Mouse (Mus musculus) mouse embryonic stem cell (cell line): Measurements from ENCODE around the gene Rprml.

Experiments used
- in situ Hi-C, 2 experiments: fragments of 300-500 bp; cut with MboI; formaldehyde crosslinking; loops; 1 replicate in 1 of 2; 3 replicates in 1 of 2; pipeline ENCODE4 v1.14.3; 2019 to 2020; ENCODE audit warnings: low sequenced_read_pairs in 2 of 2, low pct_unique_long_range_greater_than_20kb in 1 of 2, mixed read lengths in 1 of 2; ENCODE audit not compliant: unreplicated experiment in 1 of 2

Gene Rprml

DNA sequence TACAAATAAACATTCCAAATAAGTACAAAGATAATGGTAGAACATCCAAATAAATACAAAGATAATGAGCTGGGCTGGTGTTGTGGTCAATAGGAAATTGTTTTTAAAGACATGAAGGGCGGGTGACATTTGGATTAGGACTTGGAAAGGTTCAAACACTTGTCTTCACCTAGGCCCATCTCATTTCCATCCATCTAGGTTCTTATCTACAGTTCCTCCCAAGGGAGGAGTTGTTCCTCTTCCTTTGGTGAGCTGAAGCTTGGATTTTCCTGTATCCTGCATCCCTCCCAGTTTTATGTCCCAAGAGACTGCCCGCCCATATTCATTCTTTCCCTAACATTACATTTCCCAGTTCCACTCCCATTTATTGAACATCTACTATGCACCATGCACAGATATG lies 48.9 kb downstream of the Rprml start:
- in situ Hi-C loops = no loop called here
